Mouse (Mus musculus) frontal cortex, adult (tissue): ENCODE results near the gene Twf2.

Source experiments
- ATAC-seq: cut with Nextera tagmentation; 2 replicates; pipeline ENCODE4 v1.9.2; 2017; ENCODE audit warnings: mild to moderate bottlenecking, moderate library complexity, mixed read lengths; ENCODE audit not compliant: low TSS enrichment

Twf2 gene

DNA sequence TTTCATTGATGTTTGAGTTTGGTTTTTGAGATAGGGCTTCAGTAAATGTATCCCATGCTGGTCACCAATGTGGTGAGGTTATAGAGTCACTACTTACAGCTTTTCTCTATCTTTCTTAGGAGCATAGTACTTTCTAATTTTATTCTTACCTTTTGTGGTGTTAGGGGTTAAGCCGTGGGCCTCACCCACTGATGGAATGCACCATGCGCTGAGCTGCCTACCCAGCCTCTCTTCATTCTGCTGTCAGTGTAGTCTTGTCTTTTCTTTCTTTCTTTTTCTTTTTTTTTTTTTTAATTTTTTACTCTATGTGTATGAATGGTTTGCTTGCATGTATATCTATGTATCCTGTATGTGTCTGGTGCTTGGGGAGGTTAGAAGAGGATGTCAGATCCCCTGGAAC, 23.5 kb upstream of the Twf2 start:
- ATAC-seq: no peak

DNA sequence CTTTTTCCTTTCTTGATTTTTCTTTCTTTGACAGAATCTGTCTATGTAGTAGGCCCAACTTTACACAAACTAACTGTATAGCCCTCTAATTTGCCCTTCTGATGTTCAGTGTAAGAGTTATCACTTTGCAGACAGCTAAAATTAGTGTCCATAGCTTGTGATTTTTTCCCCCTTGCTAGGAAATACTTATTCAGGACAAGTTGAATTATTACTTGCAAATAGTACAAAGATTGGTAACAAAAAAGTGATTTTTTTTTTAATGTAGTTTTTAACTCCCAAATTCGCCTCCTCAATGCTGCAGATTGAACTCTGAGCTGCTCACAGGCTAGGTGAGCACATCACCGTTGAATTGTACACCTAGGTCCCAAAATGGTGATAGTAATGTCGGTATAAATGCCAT, 22.9 kb upstream of the Twf2 start:
- ATAC-seq: no peak

DNA sequence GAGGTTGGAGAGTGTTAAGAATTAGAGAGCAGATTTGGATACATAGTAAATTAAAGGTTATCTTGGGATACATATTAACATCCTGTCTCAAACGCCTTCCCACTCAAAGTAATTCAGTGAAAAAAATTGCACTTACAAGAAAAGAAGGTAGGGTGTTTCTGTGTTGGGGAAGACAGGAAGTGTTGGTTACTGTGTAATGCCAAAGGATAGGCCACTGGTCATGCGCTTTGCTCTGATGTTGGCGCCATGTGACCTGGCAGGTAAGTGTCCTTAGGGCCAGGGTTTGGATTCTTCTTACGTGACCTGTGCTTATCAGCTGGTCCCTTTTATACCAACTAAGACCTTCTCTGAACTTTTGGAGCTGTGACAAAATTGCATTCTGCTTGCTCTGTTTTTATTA, 20.8 kb upstream of the Twf2 start:
- no peak for ATAC-seq

DNA sequence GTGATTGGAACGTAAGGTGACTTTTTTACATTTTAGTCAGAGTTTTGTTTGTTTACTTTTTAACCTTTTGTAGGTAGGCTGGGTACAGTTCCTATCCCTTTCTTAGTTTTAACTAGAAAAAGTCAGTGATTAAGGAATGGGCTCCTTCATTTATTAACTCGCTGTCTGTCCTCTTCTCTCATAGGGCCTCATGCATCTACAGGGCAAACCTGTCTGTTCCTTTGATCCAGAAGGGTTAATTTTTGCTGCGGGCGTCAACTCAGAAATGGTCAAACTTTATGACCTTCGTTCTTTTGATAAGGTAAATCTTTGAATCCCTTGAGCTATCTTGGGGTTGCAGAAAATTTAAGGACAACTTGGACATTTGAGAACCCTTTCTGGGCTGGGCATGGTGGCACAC, 18.9 kb upstream of the Twf2 start:
- no peak for ATAC-seq

DNA sequence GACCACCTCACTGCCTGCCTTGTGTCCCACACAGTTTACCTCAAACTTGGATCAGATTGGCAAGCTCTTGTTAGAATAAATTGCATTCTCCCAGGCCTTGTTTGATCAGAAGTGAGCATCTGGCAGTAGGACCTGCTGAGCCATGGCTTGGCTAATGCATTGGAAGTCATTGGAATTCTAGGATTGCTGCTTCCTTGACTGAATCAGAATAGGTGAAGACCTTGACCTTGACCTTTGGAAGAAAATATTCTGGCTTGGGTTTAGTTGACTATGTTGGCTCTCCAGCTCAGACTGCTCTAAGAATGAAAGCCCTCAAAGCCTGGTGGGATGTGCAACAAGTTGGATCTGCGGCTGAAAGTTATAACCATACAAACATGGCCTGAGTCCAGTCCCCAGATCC, 11.6 kb upstream of the Twf2 start:
- no peak for ATAC-seq

DNA sequence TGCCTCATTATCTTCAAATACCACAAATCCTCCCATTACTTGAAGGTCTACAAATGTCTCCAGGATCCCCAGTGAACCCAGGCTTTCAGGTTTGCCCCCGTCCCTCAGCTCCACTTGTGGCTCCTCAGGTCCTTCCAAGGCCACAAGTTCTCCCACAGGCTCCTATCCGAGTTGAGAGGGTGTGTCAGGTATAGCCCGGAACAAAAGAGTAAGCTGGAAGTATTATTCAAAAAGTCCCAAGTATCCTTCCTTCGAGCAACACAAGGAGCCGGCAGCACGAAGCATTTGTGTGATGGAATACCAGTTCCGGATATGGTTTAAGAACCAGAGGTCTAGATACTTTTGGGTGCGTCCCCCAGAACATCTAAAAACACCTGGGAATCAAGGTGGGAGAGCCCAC, 10.9 kb upstream of the Twf2 start:
- no peak for ATAC-seq

DNA sequence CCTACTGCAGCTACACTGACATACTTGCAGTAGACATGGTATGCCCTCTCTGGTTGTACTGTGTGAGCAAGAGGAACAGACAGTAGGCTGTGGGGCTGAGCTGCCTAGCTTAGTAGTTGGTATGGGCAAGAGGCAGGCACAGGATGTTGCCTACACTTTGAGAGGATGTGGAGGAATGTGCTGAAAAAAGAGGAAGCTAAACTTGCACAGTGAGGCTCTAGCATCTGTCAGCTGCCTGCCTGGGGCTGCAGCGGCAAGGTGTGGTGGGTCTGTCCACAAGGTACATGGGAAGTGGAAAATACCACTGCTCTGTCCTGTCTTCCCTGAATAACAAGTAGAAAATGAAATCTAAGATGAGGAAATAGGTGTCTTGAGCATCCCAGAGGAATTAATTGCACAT, 9.9 kb upstream of the Twf2 start:
- peak; percentile 79 for ATAC-seq

DNA sequence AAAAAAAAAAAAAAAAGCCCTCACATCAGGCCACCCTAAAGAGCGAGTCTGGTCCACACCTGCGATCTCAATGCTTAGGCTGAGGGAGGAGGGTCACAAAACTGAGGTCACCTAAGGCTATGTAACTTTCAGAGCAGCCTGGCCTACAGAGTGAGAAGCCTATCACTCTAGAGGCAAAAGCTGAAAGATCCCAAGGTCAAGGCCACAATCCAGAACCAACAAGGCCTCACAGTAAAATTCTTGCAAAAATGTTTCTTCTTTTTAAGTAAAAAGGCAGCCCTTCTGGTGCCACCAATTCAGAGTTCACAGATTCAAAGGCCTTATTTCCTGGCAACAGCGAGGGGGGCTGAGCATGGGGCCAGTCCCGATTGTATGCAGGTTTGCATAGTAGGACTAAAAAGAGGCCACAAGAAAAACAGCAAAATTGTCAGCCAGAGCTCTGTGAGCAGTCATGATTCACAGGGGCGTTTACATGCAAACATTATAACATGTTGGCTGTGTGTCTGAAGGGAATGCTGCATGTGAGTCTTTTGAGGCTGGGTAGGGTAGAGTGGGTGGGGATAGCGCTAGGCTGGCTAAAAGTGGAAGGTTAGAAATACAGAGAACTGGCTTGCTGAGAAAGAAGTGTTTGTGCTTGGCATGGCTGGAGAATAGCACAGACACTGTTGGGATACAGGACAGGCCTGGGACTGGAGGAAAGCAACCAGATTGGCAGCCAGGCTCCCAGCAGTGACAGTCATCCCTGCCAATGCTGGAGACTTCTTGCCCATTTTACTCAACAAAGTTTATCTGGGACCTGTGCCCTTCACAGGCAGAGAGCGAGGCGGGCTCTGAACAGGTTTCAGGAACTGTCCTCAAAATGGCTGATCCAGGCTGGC, 8.7 kb upstream of the Twf2 start:
- peak; percentile 32 for ATAC-seq

DNA sequence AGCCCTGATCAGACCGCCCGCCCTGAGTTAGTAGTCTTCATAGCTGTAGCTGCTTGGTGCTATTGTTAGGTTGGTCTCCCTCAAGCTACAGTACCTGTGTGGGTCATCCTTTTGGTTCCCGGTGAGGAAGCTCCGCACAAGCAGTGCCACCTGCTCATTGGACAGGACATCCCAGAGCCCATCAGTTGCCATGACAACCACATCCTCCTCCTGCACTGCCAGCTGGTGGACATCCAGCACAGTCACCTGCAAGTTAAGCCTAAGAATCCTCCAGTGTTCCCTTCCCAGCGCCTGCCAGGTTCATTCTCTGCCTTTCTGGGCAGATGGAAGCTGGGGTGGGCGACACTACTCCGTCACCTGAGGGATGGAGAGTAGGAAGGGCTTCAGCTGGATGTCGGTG, 7.2 kb upstream of the Twf2 start:
- ATAC-seq: peak; percentile 17

DNA sequence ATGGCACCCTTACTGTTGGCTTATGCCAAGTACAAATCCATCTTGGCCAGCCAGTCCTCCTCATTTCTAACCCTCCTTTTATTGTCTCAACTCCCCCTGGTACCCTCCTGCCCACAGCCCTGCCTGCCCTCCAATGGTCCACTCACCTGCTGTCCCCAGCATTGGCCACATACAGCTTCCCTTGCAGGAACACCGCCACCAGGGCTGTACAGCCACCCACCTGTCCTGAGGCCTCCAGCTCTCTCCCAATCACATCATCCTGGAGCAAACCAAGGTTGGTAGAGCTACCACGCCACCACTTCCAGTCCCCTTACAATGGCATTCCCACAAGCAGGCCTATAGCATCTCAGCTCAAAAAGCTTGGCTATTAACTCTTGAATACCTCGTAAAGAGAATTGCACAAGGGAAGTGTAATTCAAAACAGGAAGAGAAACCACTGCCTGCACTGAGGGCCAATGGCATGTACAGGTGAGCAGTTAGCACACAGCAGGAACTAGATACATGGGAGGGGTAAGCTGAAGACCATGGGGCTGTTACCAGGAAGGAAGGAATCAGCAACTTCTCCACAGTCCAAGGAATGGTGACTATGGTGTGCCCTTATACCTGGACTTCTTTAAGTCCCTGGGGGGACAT, 5.7 kb upstream of the Twf2 start:
- ATAC-seq: no peak

DNA sequence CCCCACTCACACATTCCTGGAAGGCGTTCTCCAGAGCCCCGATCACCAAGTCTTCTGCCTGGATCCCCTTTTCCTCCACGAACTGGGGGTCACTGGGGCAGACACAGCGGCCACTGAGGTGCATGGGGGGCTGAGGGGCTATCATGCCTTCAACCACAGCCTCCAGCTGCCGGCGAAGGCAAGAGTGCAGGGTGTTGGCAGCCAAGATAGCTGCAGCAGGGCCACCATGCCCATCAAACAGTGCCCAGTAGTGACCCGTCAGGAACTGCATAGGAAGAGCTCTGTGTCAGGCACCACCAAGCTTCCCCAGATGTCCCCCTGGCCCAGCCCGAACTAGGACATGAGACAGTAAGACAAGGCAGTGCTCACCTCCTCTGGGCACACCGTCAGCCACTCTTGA, 5.2 kb upstream of the Twf2 start:
- no peak for ATAC-seq

DNA sequence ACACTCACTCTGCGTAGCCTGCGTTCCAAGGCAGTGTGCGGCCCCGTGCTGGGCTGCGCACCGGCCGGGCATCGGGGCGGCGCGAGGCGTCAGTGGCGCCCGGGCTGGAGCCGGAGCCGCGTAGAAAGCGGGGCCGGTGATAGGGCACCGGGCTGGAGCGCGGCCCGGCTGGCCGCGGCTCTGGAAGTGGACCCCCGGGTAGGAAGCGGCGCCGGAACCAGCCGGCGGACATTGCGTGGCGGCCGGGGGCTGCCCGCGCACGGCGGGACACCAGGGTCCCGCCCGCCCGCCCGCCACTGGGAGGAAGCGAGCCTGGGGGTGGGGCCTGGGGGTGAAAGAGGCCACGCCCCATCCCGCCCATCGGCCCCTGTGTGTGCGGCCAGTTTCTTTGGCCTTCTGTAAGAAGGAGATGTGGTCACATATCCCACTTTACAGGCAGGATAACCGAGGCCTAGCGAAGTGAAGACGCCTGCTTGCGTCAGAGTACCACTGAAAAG, 3.9 kb upstream of the Twf2 start:
- no peak for ATAC-seq

DNA sequence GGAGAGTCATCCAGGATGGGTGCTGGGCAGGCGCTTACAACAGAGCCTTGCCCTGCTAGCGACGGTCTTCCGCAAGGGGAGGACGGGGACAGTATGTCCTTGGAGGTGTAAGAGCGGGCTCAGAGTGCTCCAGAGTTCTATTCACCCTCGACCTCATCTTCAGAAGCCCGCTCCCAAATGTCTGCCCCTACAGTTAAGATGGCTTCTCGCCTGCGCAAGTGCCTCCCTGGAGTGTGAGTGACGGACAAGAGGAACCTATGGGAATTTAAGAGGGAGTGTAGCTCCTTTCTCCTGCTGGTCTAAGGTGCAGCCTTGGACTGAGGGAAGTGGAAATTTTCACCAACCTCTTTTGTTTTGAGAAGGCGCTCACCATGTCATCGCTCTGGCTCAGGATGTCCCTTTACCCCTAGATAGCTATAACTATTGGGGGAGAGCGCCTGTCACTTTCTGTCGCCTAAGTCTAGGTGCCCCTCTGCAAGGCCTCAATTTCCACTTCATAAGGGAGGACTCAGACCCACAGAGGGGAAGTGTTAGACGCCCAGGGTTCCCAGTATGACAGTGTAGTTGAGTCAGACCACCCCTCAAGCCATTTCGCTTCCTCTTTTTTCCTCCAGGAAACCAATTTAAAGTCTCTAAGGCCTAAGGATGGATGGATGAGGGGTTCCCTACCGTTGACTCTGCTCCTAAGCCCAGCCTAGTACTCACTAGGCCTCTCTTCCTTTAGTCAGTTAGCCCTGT, 3.2 kb upstream of the Twf2 start, which contains the start of gene Ppm1m:
TSS of gene Ppm1m (minus strand) at position 212 of the 738 bp plus-strand sequence.
- ATAC-seq: no peak

DNA sequence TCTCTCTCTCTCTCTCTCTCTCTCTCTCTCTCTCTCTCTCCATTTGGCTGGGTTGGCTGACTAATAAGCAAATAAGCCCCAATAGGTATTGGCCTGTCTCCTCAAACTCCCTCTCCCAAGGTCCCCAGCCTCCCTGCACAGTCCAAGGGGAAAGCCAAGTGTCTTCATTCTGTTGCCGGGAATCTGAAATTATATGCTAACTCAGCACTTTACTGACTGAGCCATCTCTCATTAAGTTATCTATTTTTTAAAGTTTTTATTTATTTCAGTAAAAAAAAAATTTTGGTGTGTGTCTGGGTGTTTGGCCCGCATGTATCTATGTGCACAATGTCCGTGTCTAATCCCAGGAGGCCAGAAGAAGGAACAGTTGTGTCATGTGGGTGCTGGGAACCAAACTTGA, 1.0 kb upstream of the Twf2 start:
- ATAC-seq: no peak

DNA sequence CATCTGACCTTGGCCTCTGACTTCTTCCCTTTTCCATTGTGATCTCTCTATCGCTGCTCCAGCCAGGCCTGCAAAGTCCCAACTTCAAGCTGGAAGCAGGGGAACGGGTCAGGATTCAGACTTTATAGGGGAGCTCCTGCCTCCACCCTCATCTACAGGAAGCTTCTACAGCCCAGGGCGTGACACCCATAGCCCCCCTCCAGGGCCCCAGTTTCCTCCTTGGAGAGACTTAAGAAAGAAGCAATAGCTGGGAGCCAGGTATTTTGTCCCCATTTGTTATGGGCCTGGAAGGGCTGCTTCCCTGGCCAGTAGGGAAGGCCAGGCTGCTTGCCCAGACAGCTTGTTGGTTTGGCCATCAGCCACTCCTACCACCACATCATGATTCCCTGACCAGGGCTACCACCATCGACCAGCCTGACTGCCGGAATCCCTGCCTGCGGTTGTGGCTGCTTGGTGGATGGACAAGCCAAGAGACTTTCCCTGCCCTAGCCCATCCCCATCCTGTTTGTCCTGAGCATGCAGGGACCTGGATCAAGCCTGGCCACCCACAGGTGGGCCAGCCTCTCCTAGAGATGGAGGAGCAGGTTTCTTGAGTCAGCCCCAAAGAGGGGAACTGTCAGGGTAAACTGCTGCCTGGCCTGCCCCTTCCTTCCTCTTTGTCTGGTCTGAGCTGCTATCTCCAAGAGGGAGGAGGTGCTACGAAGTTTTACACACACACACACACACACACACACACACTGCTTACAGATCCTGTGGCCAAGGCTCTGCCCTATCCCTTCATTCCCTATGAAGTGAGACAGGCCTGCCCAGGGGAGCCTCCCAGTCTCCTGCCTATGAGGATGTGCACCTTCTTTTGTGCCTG, 1.3 kb downstream of the Twf2 start:
- no peak for ATAC-seq

DNA sequence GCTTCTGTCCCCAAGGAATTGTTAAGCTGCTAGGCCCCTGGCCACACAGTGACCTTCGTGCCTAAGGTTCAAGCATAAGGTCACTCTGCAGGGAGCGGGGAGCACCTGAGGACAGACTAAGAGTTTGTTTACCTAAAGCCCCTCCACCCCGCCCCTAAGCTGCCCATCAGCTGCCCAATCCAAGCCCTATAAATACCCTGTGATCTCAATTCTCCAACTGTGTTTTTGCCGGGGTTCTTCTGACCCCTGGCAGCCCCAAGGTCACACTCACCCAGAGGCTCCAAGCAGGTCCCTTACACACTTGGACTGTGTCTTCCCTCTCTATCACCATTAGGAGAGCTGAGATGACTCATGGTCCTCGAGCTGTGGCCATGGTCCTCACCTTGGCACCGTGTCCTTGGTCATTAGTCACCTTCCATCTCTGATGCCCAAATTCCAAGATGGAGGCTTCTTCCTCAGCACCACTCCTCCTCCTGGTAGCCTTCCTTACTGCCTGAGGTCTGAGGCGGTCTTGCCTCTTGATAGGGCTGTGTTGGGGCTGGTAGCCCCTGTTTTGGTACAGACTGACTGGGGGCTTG, 2.9 kb downstream of the Twf2 start:
- ATAC-seq: no peak

DNA sequence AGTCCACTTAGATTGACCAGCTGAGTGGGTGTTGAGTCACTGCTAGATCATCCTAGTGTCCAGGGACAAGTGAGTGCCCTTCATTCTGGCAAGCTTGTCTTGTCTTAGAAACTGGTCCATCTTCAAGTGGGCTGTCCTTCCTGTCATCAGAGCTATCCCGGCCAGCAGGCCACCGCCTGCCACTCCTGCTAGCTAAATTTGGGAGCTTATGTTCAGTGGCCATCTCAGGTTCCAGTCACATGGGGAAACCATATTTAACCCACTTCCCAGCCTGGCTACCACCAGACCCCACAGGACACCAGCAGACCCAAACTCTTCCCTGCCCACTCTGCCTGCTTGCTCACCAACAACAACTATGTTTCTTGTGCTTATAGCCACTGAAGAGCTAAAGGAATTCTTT, 3.6 kb downstream of the Twf2 start:
- ATAC-seq: no peak

DNA sequence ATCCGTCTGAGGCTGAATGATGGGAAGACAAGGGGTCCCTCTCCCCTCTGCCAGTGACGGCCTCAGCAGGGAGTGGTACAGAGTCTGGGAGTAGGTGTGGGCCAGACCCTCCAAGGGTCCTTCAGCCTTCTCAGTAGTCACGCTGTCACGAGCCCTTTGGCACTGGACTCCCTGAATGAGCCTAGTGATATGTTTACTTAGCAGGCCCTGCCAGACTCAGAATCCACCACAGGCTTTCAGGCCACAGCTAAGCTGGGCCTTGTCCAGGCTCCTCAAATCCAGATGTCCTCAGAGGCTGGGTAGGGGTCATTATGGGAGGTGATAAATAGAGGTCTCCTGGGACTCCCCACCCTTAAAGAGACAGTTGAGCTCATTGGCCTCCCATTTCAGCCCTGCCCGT, 5.3 kb downstream of the Twf2 start:
- ATAC-seq: no peak

DNA sequence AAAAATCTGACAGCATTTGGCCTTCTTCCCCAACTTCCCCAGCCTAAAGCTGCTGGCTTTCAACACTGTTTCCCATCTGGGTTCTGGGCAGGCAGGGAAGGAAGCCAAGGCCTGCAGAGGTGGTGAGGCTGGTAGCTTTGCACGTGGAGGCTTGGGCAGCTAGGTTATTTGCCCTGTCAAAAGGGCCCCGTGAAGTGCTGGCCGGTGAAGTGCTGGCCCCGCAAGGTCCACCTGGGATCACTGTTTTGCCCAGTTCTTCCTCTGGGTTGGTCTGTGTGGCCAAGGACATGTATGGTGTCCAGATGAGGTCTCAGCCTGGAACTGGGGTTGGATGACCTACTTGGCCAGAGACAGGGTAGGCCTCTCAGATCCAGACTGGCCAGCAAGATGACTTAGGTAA, 7.0 kb downstream of the Twf2 start:
- no peak for ATAC-seq

DNA sequence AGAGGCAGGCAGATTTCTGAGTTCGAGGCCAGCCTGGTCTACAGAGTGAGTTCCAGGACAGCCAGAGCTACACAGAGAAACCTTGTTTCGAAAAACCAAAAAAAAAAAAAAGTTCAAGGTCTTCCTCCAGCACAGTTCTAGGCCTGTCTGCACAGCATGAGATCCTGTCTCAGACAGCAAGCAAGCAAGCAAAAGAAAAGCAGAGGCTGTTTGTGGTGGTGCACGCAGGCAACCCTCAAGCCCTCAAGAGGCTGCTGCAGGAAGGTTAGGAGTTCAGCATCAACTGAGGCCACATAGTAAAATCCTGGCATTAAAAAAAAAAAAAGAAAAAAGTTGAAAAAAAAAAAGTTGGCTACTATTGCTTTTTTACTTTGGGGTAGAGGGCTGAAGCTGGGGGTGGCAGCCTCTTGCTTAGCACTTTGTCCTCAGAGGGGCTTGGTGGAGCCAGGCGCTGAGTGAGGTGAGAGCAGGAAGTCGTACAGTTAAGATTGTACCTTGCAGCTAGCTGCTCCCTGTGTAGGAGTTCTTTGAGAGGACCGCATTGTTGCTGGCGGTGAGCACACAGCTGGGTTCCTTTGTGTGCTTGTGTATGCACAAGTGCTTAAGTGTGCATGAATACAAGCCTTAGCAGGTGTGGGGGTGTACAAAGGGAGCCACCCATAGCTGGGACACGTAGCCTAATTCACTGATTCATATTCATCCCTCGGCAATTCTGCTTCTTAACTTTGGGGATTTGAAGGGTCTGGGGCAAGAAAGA, 8.1 kb downstream of the Twf2 start:
- ATAC-seq: no peak
